Mouse (Mus musculus) CD4-positive helper T cell, adult 2 months (primary cell): ENCODE measurements around the gene Utrn.

Source experiments
- DNase-seq: peaks from one replicate; pipeline ENCODE4 v3.0.0-alpha.2; 2012; ENCODE audit warnings: low read depth, missing footprints, low spot score

Gene Utrn

DNA sequence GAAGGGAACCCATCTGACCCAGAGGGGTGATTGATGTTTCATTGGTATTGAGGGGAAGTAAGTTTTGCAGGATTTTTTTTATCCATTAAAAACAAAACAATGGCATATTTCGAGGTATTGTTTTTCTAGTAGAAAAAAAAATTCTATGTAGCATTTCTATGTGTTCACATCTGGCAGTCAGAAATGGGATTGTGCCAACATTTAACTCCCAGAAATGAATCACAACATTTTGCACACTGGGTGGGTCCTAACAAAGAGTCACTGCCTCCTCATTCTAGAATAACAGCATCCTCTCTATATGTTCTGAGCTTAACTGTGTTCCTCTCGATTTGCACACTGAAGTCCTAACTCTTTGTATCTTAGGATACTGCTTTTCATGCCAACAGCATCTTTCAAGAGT lies 416.5 kb downstream of the Utrn start:
- DNase-seq, result no peak

DNA sequence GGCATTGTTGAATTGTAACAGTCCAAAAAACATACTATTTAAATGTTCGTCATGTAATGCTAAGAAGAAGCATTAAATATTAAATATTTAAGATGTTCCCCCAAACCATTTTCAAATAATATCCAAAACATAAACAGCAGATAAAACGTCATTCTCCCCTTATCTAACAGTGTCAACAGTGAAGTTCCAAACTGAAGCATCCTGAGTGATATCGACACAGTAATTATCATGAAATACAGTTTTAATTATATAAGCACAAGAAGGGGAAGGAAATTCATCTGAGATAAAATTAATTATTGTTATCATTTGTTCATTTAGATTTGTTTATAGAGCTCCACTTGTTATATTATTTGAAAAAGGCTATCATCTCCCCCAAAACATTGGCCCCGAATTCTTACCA lies 425.0 kb downstream of the Utrn start:
- DNase-seq, result no peak

DNA sequence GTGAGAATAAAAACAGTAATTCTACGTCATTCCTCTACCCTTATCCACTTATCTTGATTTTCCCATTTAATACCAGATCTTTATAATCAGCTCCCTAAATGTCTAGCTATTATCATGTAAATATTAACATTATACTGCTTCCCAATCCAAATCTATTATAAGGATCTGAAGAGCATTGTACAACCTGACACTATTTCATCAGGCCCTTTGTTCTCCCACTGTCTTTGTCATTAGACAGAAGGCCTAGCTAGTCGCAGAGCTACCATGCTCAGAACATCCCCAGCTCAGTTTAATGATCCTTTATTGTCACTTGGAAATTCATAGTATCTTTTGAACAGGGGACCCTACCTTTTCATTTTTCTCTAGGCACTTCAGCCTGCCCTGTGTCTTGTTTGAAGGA lies 436.0 kb downstream of the Utrn start:
- DNase-seq, result no peak

DNA sequence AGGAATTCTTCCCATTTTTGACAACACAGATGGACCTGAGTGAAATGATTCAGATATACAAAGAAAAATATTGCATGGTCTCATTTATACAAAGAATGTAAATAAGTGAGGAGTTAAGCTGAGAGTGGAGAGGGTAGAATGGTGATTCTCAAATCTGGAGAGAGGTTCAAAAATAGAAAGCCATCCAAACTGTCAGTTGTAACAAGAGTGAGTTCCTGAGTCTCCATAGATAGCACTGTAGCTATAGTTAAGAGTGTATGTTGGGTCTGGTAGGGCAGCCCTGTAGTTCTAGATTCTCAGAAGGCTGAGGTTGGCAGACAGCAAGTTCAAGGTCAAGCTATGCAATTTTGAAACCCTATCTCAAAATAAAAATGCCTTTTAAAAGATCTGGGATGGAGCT lies 438.8 kb downstream of the Utrn start:
- no peak for DNase-seq

DNA sequence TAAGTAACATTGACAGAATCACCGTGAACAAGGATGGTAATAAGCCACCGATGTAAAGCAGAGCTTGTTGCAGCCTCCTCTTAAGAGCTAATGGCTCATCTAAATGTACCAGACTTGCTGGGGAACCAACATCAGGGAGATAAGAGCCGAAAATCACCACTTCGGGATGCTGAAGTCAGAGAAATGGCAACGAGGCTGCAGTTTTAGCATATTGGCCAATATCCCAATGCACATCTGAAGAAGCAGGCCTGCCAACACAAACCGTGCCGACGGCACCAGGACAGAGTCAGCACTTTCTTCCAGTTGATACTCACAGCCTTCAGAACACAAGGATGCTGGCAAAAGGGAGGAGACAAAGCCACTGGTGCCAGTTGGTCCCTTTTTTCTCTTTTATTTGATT lies 442.3 kb downstream of the Utrn start:
- DNase-seq, result no peak

DNA sequence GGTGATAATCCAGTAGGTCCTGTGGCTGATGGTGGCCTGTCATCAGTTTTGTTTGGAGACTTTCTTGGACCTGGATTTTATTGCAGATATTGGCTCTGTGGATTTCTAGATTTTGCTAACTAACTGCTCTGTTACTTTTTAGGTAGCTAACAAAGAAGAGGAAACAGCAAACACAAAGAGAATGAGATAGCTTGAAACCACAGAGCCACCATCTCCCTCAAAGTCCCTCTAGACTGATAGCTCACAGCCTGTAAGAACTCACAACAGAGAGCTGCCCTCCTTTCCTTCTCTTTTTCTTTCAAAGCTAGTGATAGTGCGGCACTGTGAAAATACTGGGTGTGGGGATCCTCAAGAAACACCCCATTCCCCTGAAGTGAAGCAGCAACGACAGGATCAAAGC lies 444.2 kb downstream of the Utrn start:
- no peak for DNase-seq

DNA sequence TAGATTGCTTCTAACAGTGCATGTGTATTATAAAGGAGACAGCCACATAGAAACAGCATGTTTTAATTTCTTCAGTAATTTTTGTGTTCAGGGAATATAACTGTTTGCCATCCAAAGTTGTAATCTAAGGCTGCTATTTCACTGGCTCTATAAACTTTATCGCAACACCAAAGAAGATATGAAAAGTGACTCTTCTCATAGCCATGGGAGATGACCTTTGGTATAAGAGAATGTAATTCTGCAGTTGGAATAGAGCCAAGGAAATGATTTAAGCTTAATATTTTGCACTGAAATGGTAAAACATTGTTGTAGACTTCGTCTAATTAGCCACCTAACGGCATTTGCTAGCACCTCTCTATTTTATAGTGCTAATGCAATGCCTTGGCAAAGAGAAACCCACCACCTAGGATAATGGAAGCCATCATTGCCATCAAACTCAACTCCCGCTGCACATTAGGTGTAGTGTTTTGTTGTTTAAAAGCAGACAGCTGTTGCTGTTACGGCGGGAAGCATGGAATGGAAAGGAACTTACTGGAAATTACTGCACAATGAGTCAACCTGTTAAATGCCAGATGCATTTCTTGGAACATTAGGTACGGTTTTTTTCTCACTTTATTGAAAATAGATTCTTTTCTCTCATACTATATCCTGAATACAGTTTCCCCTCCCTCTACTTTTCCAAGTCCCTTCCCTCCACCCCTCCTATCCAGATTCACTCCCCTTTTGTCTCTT lies 445.0 kb downstream of the Utrn start:
- no peak for DNase-seq

DNA sequence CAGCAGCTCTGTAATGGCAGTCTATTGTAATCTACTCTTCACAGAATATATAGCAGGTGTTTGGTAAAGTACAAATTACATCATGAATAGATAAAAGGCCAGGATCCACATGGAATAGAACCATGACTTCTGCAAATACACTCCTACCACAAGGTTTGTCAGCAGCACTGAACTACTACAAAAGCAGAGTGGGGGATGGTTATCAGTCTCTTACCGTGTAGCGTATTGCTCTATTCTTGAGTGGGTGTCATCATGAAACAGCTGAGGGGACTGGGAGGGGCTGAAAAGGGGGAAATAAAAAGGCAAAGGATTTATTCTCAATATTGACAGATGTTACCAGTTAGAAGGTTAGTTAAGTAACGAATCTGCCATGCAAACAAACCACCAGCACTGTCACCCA lies 454.2 kb downstream of the Utrn start:
- no peak for DNase-seq

DNA sequence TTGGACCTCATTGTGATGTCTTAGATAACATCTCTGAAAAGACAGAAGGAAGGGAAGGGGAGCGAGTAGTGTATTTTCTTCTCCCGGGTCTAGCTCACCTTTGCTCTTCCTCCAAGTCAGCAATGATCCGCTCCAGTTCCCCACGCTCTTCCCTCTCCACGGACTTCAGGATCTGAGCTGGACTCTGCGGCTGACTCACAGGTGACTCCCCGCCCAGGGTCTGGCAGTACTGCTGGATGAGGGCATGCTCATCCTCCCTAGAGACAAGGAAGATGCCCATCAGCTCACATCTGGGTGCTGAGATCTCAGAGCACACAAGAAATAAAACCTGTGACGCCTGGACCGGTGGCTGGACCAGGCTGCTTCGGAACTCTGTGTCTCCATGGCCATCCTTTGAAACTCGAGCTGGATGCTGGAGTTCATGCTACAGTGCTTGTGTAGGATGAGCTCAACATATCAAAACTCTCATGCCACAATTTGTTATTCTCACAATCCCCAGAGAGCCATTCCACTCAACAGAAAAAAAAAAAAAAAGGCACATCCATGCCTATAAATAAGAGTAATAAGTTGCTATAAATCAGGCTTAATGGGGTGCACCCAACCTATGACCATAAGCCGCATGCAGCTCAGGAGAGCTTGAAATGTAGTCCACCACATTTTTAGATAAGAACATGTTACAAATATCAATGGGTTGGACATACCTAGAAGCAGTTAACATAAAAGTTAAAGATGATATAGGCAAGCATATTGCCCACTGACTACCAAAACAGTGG lies 462.6 kb downstream of the Utrn start:
- no peak for DNase-seq

DNA sequence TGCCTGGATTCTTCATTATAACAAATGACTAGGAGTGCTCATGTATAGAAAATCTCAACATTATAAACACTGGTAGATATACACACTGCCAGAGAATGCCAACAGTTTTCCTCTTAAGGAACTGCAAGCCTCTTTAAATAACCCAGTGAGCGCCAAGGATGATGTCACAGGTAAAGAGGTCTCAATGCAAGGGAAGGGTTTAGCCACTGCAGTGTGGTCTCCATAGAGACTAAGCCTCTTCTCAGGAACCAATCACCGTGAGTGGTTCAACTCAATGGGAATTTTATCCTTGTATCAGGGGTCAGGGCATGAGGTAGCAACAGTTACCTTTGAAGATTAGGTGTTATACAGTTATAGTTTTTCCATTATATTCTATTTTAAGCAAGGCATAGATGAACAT lies 469.7 kb downstream of the Utrn start:
- no peak for DNase-seq

DNA sequence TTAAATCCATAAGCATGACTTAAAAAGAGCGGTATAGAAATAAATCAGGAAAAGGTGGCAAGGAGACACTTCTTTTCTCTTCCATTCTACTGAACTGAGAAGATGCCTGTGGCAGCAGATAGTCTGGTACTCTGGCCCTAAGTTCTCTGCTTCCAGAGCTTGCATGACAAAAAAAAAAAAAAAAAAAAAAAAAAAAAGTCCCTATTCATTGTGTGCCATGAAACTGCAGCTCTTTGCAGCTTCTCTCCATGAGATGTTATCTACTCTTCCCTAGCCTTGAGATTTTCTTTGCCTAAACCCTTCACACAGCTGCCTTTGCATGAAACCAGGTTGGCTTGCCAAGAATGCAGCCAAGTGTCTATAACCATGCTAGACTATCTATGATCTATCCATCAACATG lies 489.0 kb downstream of the Utrn start:
- DNase-seq, result no peak

DNA sequence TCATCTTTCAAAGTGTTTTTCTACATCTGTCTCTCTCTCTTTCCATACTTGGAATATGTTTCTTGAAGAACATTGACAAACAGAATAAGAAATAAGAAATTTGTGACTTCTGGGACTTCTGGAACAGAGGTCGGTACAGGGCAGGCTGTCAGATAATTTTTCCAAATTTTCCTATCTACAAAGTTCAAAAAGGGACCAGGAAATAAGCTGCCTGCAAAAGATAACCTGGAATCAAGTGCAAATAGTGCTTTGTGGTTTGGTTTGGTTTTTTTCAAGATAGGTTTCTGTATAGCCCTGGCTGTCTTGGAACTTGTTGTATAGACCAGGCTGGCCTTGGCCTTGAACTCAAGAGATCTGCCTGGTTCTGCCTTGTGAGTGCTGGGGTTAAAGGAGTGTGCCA lies 490.0 kb downstream of the Utrn start:
- DNase-seq, result no peak

DNA sequence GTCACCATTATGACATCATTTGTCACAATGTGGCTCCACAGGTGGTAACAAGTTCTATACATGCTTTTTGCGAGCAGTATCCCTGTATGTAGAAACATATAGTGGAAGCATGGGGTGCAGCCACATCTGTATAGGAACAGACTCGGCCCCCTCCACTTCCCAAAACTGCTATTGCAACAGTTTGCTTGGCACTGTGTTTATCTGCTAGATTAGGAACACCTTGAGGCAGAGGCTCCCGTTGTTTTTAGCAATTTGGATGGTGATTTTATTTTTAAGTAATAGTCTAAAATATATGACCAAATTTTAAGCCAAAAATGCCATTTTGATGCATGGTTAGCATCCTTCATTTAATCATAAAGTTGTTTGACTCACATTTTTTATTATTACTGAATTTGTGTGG lies 491.4 kb downstream of the Utrn start:
- no peak for DNase-seq

DNA sequence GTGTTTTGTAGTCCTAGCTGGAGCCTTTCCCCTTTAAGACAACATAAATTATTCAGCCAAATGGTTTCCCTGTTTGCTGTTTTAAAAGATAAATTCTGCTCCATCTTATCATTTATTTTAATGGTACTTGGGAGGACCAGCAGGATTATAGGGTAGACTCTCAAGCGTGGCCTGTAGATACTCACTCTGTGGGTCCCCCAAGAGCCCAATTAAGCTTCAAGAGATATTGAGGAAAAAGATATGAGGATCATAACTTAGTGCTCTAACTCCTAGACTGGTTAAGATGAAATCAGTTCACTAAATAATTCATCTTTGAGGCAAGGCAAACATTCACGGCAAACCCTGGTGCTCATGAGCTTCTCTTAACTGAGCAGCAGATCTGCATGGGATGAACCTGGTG lies 493.1 kb downstream of the Utrn start:
- no peak for DNase-seq

DNA sequence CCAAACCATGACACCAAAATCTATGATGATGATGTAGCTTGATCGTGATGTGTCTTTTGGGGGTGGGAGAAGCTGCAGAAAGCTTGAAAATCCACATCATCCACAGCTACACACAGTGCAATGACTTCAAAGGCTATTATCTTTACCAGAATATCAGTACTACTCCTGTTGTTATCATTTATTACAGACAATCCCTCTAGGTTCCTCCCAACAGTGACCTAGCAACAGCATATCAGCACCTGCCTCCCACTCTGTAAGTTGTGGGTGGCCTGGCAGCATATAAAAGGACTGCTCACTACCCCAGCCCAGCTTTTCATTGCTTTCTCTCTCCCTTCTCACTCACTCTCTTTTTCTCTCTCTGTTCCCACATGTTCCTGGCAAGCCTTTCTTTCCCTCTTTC lies 494.4 kb downstream of the Utrn start:
- DNase-seq, result no peak

DNA sequence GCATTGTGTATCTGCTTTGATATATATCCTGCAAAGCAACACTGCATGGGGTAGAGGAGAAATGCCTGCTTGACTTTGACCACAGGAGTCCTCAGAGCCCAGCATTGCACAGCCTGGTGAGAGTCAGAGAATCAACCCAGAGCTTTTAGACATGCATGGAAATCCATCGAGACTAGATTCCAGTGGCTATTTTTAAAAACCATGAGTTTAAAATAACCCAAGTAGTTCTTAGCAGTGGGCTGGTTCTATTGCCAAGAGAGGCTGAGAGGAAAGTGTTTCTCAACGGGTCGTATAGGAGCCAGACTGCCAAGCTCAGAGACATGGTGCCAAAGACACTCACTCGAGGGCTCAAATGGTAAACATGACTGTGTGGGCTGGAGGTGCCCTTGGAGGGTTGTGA lies 514.6 kb downstream of the Utrn start:
- DNase-seq, result no peak

DNA sequence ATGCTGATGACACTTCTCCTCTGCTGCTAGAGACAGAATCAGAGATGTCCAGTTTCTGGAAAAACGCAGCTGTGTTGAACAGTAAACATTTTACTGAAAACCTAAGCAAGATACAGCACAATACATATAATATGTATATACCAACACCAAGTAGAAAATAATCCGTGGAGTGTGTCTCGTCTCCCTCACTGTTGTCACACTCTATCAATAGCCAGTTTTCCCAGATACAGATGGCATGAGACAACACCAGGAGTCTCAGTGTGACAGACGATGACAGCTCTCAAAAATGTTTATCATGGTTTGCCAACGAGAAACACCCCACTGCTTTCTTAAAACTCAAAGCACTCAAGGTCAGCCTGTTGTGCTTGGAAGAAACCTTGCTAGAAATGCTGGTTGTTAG lies 515.1 kb downstream of the Utrn start:
- DNase-seq, result no peak

DNA sequence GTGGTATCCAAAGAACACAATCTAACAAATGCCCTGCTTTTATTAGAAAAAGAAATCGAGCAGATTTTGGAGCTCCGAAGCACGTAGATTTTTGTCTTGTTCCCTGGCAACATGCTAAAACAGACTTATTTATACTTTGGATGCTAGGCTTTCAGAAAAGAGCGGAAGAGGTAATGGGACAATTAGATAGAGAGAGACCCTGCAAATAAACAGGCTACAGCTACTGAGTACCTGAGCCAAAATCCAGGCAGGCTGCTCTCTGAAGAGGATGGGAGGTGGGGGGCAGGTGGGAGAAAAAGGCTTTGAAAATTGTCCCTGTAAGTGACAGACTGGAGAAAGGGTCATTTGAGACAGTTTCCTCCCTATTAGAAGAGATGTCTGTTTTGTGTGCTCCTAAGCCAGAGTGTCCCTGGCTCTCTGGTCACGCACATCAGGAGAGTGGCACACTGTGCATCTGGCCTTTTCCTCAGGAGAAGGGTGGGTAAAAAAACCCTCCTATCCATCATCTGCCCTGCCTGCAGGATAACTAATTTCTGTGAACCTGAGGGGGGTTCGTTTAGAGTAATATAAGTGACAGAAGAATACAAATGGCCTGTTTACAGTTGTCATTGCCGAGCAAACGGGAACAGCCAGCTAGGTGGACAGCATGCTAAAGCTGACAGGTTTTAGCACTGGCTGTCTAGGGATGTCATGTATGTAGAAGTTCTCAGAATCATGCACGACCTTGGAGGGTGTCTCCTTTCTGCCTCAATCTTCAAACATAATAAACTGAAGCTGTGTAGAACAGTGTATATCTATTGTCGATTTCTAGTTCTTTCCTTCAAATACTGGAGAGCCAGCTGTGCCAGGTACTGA lies 529.2 kb downstream of the Utrn start:
- DNase-seq, result no peak

DNA sequence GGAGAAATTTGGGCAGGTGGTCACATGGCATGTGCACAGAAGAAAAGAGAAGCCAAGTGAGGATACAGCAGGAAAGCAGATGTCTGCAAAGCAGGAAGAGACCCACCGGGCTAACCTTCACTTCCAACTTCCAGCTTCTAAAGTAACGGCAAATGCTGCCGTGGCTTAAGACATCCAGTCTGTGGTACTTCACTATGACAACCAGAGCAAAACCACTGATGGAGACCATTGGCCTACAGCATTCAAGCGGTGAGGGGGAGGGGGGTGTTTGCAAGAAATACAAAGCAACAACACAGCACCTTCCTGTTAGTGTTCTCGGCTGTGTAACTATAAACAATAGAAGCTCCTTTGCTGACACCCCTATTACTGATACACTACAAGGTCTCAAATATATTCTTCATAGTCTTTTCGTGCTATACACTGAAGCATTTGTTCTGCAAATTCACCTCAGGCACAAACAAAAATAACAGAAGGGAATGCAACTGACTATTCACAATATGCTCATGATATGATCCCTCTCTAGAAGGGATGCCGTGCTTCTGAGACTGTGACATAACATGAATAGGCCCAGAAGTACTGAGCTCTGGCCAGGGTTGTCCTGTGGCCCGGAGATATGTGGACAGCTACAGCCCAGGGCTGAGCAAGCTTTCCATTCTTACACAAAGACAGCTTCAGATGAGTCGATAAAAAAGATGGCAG lies 530.0 kb downstream of the Utrn start:
- DNase-seq, result no peak
